Mouse (Mus musculus) CD4-positive, CD25-positive, alpha-beta regulatory T cell, adult 4 months (primary cell): ENCODE results near the gene Zfp507. TPM values are rescaled to one million over a fixed set of nuclear protein-coding genes. Genes with fewer than 3 reads are reported as not detected.

Source experiments
- ATAC-seq: one replicate; pipeline ENCODE4 v1.8.0; 2017
- polyA plus RNA-seq, 2 experiments: library from polyadenylated mRNA; unstranded; fragments of 100-300 nt; shearing (Covaris generic); gene quantifications; one replicate each; pipeline ENCODE4 v1.2.1; 2017

Gene Zfp507
- polyA plus RNA-seq, 2 experiments from 2014 or later = 4.4 to 5.1 TPM

- no peak for ATAC-seq
Observed at GRCm38 (mm10) chr7:35782252-35782651, 20.6 kb downstream of the Zfp507 start.

- peak; percentile 59 for ATAC-seq
Observed at GRCm38 (mm10) chr7:35774127-35774526, 28.7 kb downstream of the Zfp507 start.

- ATAC-seq = no peak
Observed at GRCm38 (mm10) chr7:35772347-35772746, 30.5 kb downstream of the Zfp507 start.

GRCm38 (mm10) chr7:35771106-35771505 is 31.7 kb downstream of the Zfp507 start:
- ATAC-seq = no peak

- ATAC-seq = no peak
Observed at GRCm38 (mm10) chr7:35770122-35770521, 32.7 kb downstream of the Zfp507 start.

GRCm38 (mm10) chr7:35764461-35764860 is 38.3 kb downstream of the Zfp507 start:
- ATAC-seq = no peak

- no peak for ATAC-seq
Observed at GRCm38 (mm10) chr7:35761801-35762200, 41.0 kb downstream of the Zfp507 start.

- no peak for ATAC-seq
Observed at GRCm38 (mm10) chr7:35759602-35760001, 43.2 kb downstream of the Zfp507 start.

- ATAC-seq = peak; percentile 42
Observed at GRCm38 (mm10) chr7:35756510-35757440, 46.0 kb downstream of the Zfp507 start.

- ATAC-seq = no peak
Observed at GRCm38 (mm10) chr7:35754886-35755168, 48.0 kb downstream of the Zfp507 start.

- peak; percentile 94 for ATAC-seq
Observed at GRCm38 (mm10) chr7:35754033-35754885, 48.5 kb downstream of the Zfp507 start, which contains the start of gene Dpy19l3. TSS of gene Dpy19l3 (minus strand) at chr7:35754454.

GRCm38 (mm10) chr7:35753319-35754032 is 49.3 kb downstream of the Zfp507 start:
- peak; percentile 5 for ATAC-seq

- no peak for ATAC-seq
Observed at GRCm38 (mm10) chr7:35750873-35751272, 51.9 kb downstream of the Zfp507 start.

- no peak for ATAC-seq
Observed at GRCm38 (mm10) chr7:35747397-35747964, 55.3 kb downstream of the Zfp507 start.

GRCm38 (mm10) chr7:35746686-35747396 is 56.0 kb downstream of the Zfp507 start:
- no peak for ATAC-seq

GRCm38 (mm10) chr7:35745281-35745702 is 57.5 kb downstream of the Zfp507 start:
- no peak for ATAC-seq

GRCm38 (mm10) chr7:35744771-35745170 is 58.0 kb downstream of the Zfp507 start:
- ATAC-seq = no peak

- ATAC-seq = peak; percentile 37
Observed at GRCm38 (mm10) chr7:35742310-35742709, 60.5 kb downstream of the Zfp507 start.

- no peak for ATAC-seq
Observed at GRCm38 (mm10) chr7:35741858-35742257, 60.9 kb downstream of the Zfp507 start.

GRCm38 (mm10) chr7:35740489-35741230 is 62.1 kb downstream of the Zfp507 start:
- peak; percentile 61 for ATAC-seq

GRCm38 (mm10) chr7:35738871-35739270 is 63.9 kb downstream of the Zfp507 start:
- no peak for ATAC-seq
